In genomic region chr1:152749276-152749675, GRCm38 (mm10) we compare ENCODE assay signal across 27 mouse cellular contexts. TPM values are rescaled to one million over a fixed set of nuclear protein-coding genes. Genes with fewer than 3 reads are reported as not detected.
DNase-seq lines count a peak whose midpoint lies in the region; ATAC-seq and TF ChIP-seq lines count a peak whose summit lies in the region.
"Had no signal": no experiment of that assay in that cellular context is flagged by ENCODE, and none has a peak within 500 bp of the region (broad histone marks: within the 10 kb centered on the region; RNA-seq: fewer than 3 reads in every experiment).

No protein-coding gene starts in this region.

- no peaks in the 10 kb centered on the region for H3K36me3 ChIP-seq in lung, postnatal 0 days (ENCODE audit: insufficient read depth, low read length)
- H3K36me3 ChIP-seq: embryonic facial prominence, embryonic 12.5 days; hindbrain, embryonic 15.5 days; kidney, embryonic 15.5 days; limb, embryonic 10.5 days; liver, embryonic 12.5 days; midbrain, embryonic 12.5 days; neural tube, embryonic 13.5 days had no signal

- 64% methylated on average over 9 of the region's 9 CpGs for WGBS in lung, postnatal 0 days

- TF ChIP-seq EP300 in lung, postnatal 0 days (IDR thresholded peaks at IDR 0.05), result no peak

- TF ChIP-seq CTCF in lung, postnatal 0 days (IDR thresholded peaks at IDR 0.05), result no peak

- no peak overlapping the region for H3K27ac ChIP-seq in lung, postnatal 0 days (ENCODE audit: low read length)
- H3K27ac ChIP-seq: embryonic facial prominence, embryonic 12.5 days; hindbrain, embryonic 15.5 days; kidney, embryonic 15.5 days; left cerebral cortex, adult 2 months; limb, embryonic 10.5 days; liver, embryonic 12.5 days; macrophage; midbrain, embryonic 12.5 days; neural tube, embryonic 13.5 days; stomach, postnatal 0 days had no signal

- intact Hi-C loops in gastrocnemius, postnatal 36 days (cut with DNase I), result no loop called here
- intact Hi-C loops in heart, postnatal 10 days (cut with DNase I), result loop anchor here (5.0 kb wide), 1 partner anchor 62 kb away; no protein-coding TSS in a partner anchor

- no peak overlapping the region for H3K4me3 ChIP-seq in lung, postnatal 0 days (ENCODE audit: low read depth, low read length)
- H3K4me3 ChIP-seq: embryonic facial prominence, embryonic 12.5 days; hindbrain, embryonic 15.5 days; kidney, embryonic 15.5 days; left cerebral cortex, adult 2 months; limb, embryonic 10.5 days; liver, embryonic 12.5 days; midbrain, embryonic 12.5 days; neural tube, embryonic 13.5 days had no signal

- no peaks in the 10 kb centered on the region for H3K27me3 ChIP-seq in lung, postnatal 0 days (replicated peaks; ENCODE audit: insufficient read depth, low read length)
- H3K27me3 ChIP-seq: embryonic facial prominence, embryonic 12.5 days; hindbrain, embryonic 15.5 days; kidney, embryonic 15.5 days; liver, embryonic 12.5 days; midbrain, embryonic 12.5 days; neural tube, embryonic 13.5 days had no signal

- DNase-seq in gastrocnemius, postnatal 25 days, result peak; percentile 30
- DNase-seq in gastrocnemius, postnatal 36 days, result no peak
- no peak for DNase-seq in lung, postnatal 0 days (ENCODE audit: low spot score)
- no peak for DNase-seq in lung, postnatal 25 days (ENCODE audit: low spot score)
- peak; percentile 29 to 39 for DNase-seq in heart, postnatal 10 days
- no peak for DNase-seq in urinary bladder, adult 2 months (ENCODE audit: low spot score)
- no peak for DNase-seq in cerebellum, adult 9-10 months
- DNase-seq: adrenal gland, postnatal 14 days; cerebellum, adult 2 months; right cerebral cortex, postnatal 25 days; thymus, postnatal 25 days had no signal

- ATAC-seq in lung, postnatal 0 days, result peak; percentile 26; the same call in 1 of the 2 replicates
- ATAC-seq: intestine, embryonic 16.5 days; liver, embryonic 12.5 days had no signal

- H3K4me1 ChIP-seq in lung, postnatal 0 days (ENCODE audit: insufficient read depth, low read depth, low read length), result no peaks in the 10 kb centered on the region
- H3K4me1 ChIP-seq: kidney, embryonic 15.5 days; liver, embryonic 12.5 days had no signal

- no peaks in the 10 kb centered on the region for H3K9me3 ChIP-seq in lung, postnatal 0 days (ENCODE audit: low read length)
- H3K9me3 ChIP-seq: embryonic facial prominence, embryonic 12.5 days; hindbrain, embryonic 15.5 days; kidney, embryonic 15.5 days; limb, embryonic 10.5 days; liver, embryonic 12.5 days; midbrain, embryonic 12.5 days; neural tube, embryonic 13.5 days had no signal

- H3K9ac ChIP-seq in lung, postnatal 0 days (replicated peaks; ENCODE audit: low read depth), result no peak overlapping the region
- H3K9ac ChIP-seq: embryonic facial prominence, embryonic 12.5 days; hindbrain, embryonic 15.5 days; kidney, embryonic 15.5 days; liver, embryonic 12.5 days; midbrain, embryonic 12.5 days; neural tube, embryonic 13.5 days had no signal

- H3K4me2 ChIP-seq in lung, postnatal 0 days (replicated peaks; ENCODE audit: low read depth, low read length), result no peak overlapping the region
- H3K4me2 ChIP-seq: embryonic facial prominence, embryonic 12.5 days; hindbrain, embryonic 15.5 days; kidney, embryonic 15.5 days; liver, embryonic 12.5 days; midbrain, embryonic 12.5 days; neural tube, embryonic 13.5 days had no signal

RNA-seq across cellular contexts. Expression of gene Apobec4, which starts 1.1 kb away (rescaled TPM):
- not detected for total RNA-seq in gastrocnemius, postnatal 25 days (2021)
- not detected for total RNA-seq in gastrocnemius, postnatal 36 days (2021)
- 0.50 and 0.74 TPM in 2 replicates for polyA plus RNA-seq in lung, postnatal 0 days (2015; fragmentation: Nextera tagmentation; extraction: Ambion mirVana)
- total RNA-seq in heart, postnatal 10 days (2021), result not detected
- polyA plus RNA-seq in urinary bladder, adult 2 months (2012; rRNA removed), result not detected in 2 replicates
- total RNA-seq: adrenal gland, postnatal 14 days; common myeloid progenitor, adult 5-6 weeks; gastrocnemius, adult 18-20 months; layer of hippocampus, adult 18-20 months; left cerebral cortex, adult 2 months had no signal
- polyA plus RNA-seq: C2C12; cerebellum, adult 2 months; embryonic facial prominence, embryonic 12.5 days; heart, embryonic 16.5 days; hindbrain, embryonic 15.5 days; intestine, embryonic 16.5 days; kidney, embryonic 15.5 days; limb, embryonic 10.5 days; liver, embryonic 12.5 days; macrophage; midbrain, embryonic 12.5 days; neural tube, embryonic 13.5 days; stomach, postnatal 0 days had no signal

RNA-seq across cellular contexts. Expression of gene Rgl1, which starts 16.9 kb away (rescaled TPM):
- 10 to 100 TPM; 12.1 TPM for total RNA-seq in gastrocnemius, postnatal 25 days (2021)
- 10 to 100 TPM; 10.8 to 10.9 TPM for total RNA-seq in gastrocnemius, postnatal 36 days (2021)
- polyA plus RNA-seq in lung, postnatal 0 days (2015; fragmentation: Nextera tagmentation; extraction: Ambion mirVana), result 33.2 and 44.4 TPM in 2 replicates
- 10 to 100 TPM; 59.3 to 72.0 TPM for total RNA-seq in heart, postnatal 10 days (2021)
- 29.6 and 31.0 TPM in 2 replicates for polyA plus RNA-seq in urinary bladder, adult 2 months (2012; rRNA removed)

RNA-seq across cellular contexts. Expression of gene Arpc5, which starts 17.1 kb away (rescaled TPM):
- 10 to 100 TPM; 13.6 to 18.5 TPM for total RNA-seq in gastrocnemius, postnatal 25 days (2021)
- 10 to 100 TPM; 11.9 to 12.5 TPM for total RNA-seq in gastrocnemius, postnatal 36 days (2021)
- polyA plus RNA-seq in lung, postnatal 0 days (2015; fragmentation: Nextera tagmentation; extraction: Ambion mirVana), result 376 and 377 TPM in 2 replicates
- 10 to 100 TPM; 81.2 to 86.1 TPM for total RNA-seq in heart, postnatal 10 days (2021)
- polyA plus RNA-seq in urinary bladder, adult 2 months (2012; rRNA removed), result 143 and 180 TPM in 2 replicates

RNA-seq across cellular contexts. Expression of gene Ncf2, which starts 50.7 kb away (rescaled TPM):
- total RNA-seq in gastrocnemius, postnatal 25 days (2021), result 1 to 10 TPM; 1.2 TPM
- total RNA-seq in gastrocnemius, postnatal 36 days (2021), result 1 to 10 TPM in 1 of 2 experiments, under 1 TPM in 1; 0.54 to 2.4 TPM
- 9.6 and 12.0 TPM in 2 replicates for polyA plus RNA-seq in lung, postnatal 0 days (2015; fragmentation: Nextera tagmentation; extraction: Ambion mirVana)
- total RNA-seq in heart, postnatal 10 days (2021), result 1 to 10 TPM; 2.8 to 2.9 TPM
- 7.0 and 8.7 TPM in 2 replicates for polyA plus RNA-seq in urinary bladder, adult 2 months (2012; rRNA removed)

Comparison
In these comparisons a context has a peak if more than half of its experiments do, and no peak if none do; other contexts are left out.
1. DNase-seq: peak in gastrocnemius, postnatal 25 days (single experiment) and heart, postnatal 10 days (2 of 2); none in gastrocnemius, postnatal 36 days (0 of 2), lung, postnatal 0 days (single experiment), lung, postnatal 25 days (single experiment), urinary bladder, adult 2 months (single experiment) and cerebellum, adult 9-10 months (single experiment).
2. RNA of gene Rgl1, which starts 16.9 kb away (total RNA-seq): 59.3 to 72.0 TPM in heart, postnatal 10 days; 12.1 TPM in gastrocnemius, postnatal 25 days and 10.8 to 10.9 TPM in gastrocnemius, postnatal 36 days; every median in the first group is over 4 times any median in the second.
3. RNA of gene Arpc5, which starts 17.1 kb away (total RNA-seq): 81.2 to 86.1 TPM in heart, postnatal 10 days; 13.6 to 18.5 TPM in gastrocnemius, postnatal 25 days and 11.9 to 12.5 TPM in gastrocnemius, postnatal 36 days; every median in the first group is over 4 times any median in the second.